Mouse (Mus musculus): ENCODE data around the gene Olfr488.
"Not testable (repeated sequence)": the region's sequence is repeated elsewhere in the genome, so short reads cannot be mapped to it uniquely, and the experiment has no call there.

The Olfr488 gene

GRCm38 (mm10) chr7:108258247-108258646, at the start of gene Olfr488:
Gene Olfr488 (minus strand): TSS chr7:108258347.
- no peak for DNase-seq (ENCODE audit: low read depth, low spot score)

GRCm38 (mm10) chr7:108288834-108289233, 30.7 kb upstream of the Olfr488 start, which contains the start of gene Olfr490:
Gene Olfr490 (minus strand): TSS chr7:108288934.
- no peak for DNase-seq (ENCODE audit: low read depth, low spot score)

DNA sequence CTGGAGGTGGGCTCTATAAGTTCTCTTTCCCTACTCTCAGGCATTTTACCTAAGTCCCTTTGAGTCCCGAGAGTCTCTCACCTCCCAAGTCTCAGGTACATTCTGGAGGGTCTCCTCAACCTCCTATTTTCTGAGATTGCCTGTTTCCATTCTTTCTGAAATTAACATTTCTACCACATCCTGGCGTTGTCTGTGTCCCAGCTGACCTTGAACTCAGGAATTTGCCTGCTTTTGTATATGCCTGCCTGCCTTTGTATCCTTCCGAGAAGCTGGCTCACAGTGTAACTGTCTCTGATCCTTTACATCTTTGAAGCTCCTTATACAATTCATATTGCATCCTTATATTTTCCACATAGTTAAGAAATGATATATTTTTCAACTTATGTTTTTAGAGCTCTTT, 24.6 kb downstream of the Olfr488 start:
- DNase-seq (ENCODE audit: low read depth, low spot score), result no peak

GRCm38 (mm10) chr7:108214536-108214935, 43.6 kb downstream of the Olfr488 start, which contains the start of gene Olfr487:
Gene Olfr487 (minus strand): TSS chr7:108214636.
- not testable (repeated sequence) for DNase-seq (ENCODE audit: low read depth, low spot score)
